Mouse (Mus musculus) intestine, embryonic 15.5 days (tissue): Measurements from ENCODE around the gene Fosl1. TPM values are rescaled to one million over a fixed set of nuclear protein-coding genes. Genes with fewer than 3 reads are reported as not detected.

Source experiments
- ATAC-seq: fragments of 200-750 bp; cut with Nextera tagmentation; 2 replicates; pipeline ENCODE4 v1.8.0; 2017; ENCODE audit warnings: moderate TSS enrichment, moderate library complexity
- H3K27ac ChIP-seq: fragments of 300-500 bp; sonication (generic); 2 replicates; pipeline ENCODE4 v1.5.1; 2015; ENCODE audit warnings: mild to moderate bottlenecking, inconsistent platforms
- H3K27me3 ChIP-seq: fragments of 300-500 bp; sonication (generic); replicated peaks from 2 replicates; pipeline ENCODE4 v1.6.1; 2015; ENCODE audit warnings: inconsistent platforms
- H3K36me3 ChIP-seq: fragments of 300-500 bp; sonication (generic); 2 replicates; pipeline ENCODE4 v1.6.1; 2015; ENCODE audit warnings: inconsistent platforms
- H3K4me1 ChIP-seq: fragments of 300-500 bp; sonication (generic); replicated peaks from 2 replicates; pipeline ENCODE4 v1.6.1; 2015; ENCODE audit warnings: inconsistent platforms
- H3K4me2 ChIP-seq: fragments of 300-500 bp; sonication (generic); replicated peaks from 2 replicates; pipeline ENCODE4 v1.6.1; 2015; ENCODE audit warnings: mild to moderate bottlenecking, inconsistent platforms
- H3K4me3 ChIP-seq: fragments of 300-500 bp; sonication (generic); replicated peaks from 2 replicates; pipeline ENCODE4 v1.5.1; 2015; ENCODE audit warnings: inconsistent platforms
- H3K9ac ChIP-seq: fragments of 300-500 bp; sonication (generic); 2 replicates; pipeline ENCODE4 v1.6.1; 2015; ENCODE audit warnings: inconsistent platforms
- H3K9me3 ChIP-seq: fragments of 300-500 bp; sonication (generic); 2 replicates; pipeline ENCODE4 v1.6.1; 2016; ENCODE audit warnings: inconsistent platforms
- WGBS: fragments of 180-500 bp; shearing (Covaris S2); methylation state at CpG from one replicate; pipeline ENCODE4 v1.1.7; 2015; 5-methylcytosine and 5-hydroxymethylcytosine counted together
- polyA plus RNA-seq: library from polyadenylated mRNA; unstranded; fragments of >200 nt; fragmentation: Nextera tagmentation; extraction: Ambion mirVana; gene quantifications from 2 replicates; pipeline ENCODE4 v1.2.1, GENCODE M21; 2015

The Fosl1 gene
- polyA plus RNA-seq, 1 experiment from 2014 or later = not detected

DNA sequence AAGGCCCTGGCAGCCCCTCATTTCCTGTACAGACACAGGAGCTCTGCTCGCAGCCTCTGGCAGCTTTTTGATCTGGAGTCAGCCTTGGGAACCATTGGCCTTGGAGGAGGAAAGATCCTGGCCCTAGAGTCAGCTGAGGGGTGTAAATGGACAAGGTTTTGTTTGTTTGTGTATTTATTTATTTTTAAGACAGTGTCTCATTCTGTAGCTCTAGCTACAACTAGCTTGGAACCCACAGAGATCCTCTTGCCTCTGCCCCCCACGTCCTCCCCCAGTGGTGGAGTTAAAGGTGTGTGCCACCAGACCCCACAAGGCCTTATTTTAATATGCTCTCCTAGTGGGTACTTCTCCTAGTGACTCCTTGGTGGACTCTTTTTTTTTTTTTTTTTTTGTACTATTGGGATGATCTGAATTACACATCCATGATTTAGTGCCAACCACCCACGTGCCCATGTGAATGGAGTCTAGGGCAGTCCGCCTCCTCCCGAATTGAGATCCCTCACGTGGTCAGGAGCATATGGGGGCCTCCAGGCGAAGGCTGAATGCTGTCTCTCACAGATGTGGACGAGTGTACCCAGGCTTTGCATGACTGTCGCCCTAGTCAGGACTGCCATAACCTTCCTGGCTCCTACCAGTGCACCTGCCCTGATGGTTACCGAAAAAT, 29.8 kb downstream of the Fosl1 start:
- Histone ChIP-seq H3K4me1 (peaks cover 18% of the 10 kb centered on the region), H3K9ac (no peak overlapping the region), H3K27me3 (no peaks in the 10 kb centered on the region), H3K27ac (no peak overlapping the region), H3K36me3 (peaks cover 17% of the 10 kb centered on the region), H3K9me3 (no peaks in the 10 kb centered on the region), H3K4me2 (no peak overlapping the region), H3K4me3 (no peak overlapping the region)
- 87% methylated on average over 10 of the region's 10 CpGs for WGBS
- no peak for ATAC-seq

DNA sequence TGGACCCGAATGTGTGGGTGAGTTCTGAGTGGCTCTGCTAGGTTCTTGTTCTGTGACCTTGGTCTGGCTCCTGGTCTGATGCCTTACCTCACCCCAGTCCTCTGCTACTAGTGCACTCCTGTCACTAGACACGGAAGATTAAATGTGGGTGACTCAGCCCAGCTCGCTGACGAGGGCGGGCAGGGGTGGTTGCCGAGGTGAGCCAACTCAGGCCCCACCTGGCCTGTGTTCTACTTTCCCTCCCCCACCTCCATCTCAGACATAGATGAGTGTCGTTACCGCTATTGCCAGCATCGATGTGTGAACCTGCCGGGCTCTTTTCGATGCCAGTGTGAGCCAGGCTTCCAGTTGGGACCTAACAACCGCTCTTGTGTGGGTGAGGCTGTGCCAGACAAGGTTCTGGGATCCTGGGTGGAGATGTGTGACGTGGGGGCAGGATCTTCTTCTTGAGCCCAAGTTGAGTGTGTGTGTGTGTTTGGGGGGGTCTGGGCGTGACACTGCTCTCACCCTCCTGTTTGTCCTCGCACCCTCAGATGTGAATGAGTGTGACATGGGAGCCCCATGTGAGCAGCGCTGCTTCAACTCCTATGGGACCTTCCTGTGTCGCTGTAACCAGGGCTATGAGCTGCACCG, 30.4 kb downstream of the Fosl1 start:
- no peaks in the 10 kb centered on the region for H3K9me3 ChIP-seq
- ATAC-seq = no peak
- peaks cover 18% of the 10 kb centered on the region for H3K4me1 ChIP-seq
- H3K4me3 ChIP-seq = no peak overlapping the region
- H3K36me3 ChIP-seq = peaks cover 21% of the 10 kb centered on the region
- H3K27ac ChIP-seq = no peak overlapping the region
- no peaks in the 10 kb centered on the region for H3K27me3 ChIP-seq
- H3K9ac ChIP-seq = no peak overlapping the region
- 88% methylated on average over 18 of the region's 18 CpGs for WGBS
- H3K4me2 ChIP-seq = no peak overlapping the region

DNA sequence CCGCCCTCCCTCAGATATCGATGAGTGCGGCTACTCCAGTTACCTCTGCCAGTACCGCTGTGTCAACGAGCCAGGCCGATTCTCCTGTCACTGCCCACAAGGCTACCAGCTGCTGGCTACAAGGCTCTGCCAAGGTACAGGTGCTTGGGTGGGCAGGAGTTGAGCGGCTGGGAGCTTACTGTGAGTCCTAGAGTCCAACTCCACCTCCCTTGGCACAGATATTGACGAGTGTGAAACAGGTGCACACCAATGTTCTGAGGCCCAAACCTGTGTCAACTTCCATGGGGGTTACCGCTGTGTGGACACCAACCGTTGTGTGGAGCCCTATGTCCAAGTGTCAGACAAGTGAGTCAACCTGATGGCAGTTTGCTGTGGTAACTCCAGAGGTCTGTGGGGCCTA, 32.7 kb downstream of the Fosl1 start:
- no peak overlapping the region for H3K27ac ChIP-seq
- peaks cover 27% of the 10 kb centered on the region for H3K36me3 ChIP-seq

DNA sequence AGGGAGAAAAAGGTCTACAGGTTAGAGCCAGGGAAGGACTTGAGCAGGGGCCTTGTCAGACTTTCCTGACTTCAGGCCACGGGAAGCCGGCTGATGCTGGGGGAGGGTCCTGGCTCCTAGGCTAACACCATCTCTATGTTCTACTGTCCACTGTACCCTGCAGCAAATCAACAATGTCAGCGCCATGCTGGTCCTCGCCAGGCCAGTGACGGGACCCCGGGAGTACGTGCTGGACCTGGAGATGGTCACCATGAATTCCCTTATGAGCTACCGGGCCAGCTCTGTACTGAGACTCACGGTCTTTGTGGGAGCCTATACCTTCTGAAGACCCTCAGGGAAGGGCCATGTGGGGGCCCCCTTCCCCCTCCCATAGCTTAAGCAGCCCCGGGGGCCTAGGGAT, 34.1 kb downstream of the Fosl1 start:
- no peak overlapping the region for H3K9ac ChIP-seq

More for the DNA sequence above, 32.7 kb downstream of the Fosl1 start:
- no peak overlapping the region for H3K9ac ChIP-seq
- no peak overlapping the region for H3K4me3 ChIP-seq
- H3K4me1 ChIP-seq = peaks cover 12% of the 10 kb centered on the region
- no peak overlapping the region for H3K4me2 ChIP-seq
- no peak for ATAC-seq
- H3K27me3 ChIP-seq = no peaks in the 10 kb centered on the region
- H3K9me3 ChIP-seq = no peaks in the 10 kb centered on the region
- 91% methylated on average over 10 of the region's 10 CpGs for WGBS

DNA sequence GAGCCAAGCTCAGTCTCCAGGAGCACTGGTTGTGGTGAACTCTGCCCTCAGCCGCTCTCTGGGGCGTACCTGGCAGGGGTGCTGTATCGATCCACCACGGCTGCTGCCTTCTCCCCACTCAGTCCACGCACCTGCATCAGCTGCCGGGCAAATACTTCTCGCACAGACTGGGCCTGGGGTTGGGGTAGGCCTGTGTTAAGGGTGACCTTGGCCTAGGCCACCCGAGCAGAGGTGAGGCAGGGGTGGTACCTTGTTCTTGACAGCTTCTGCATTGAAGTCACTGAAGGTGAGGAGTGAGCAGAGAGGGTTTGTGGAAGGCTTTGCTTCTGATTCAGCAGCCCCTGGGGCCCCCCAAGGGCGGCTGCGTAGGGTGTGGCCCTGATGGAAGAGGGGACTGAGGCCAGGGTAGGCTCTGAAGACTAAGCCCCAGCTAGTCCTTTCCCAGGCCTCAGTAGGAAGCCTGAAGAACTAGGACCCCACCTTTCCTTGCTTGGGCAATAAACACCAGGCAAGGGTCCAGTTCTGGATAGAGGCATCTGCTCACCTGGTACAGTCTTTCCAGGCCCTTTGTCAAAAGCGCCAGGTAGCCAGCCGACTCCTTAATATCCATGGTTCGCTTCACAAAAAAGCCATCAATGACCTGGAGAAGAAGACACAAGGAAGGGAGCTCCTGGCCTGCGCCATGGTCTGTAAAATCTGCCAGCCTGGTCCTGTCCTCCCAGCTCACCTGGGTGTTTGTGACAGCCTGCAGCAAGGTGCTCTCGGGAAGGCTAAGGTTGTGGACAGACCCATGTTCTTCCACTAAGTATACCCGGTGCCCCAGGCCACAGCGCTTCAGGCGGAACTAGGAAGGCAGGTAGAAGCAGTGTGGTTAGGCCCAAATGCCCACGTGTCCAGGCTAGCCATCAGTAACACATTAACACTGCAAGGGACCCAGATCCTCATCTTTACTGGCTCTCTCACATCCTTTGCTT, 36.3 kb downstream of the Fosl1 start:
- Histone ChIP-seq H3K9me3 (no peaks in the 10 kb centered on the region), H3K27me3 (no peaks in the 10 kb centered on the region), H3K4me3 (no peak overlapping the region), H3K4me1 (peaks cover 16% of the 10 kb centered on the region), H3K27ac (no peak overlapping the region), H3K9ac (no peak overlapping the region), H3K4me2 (no peak overlapping the region), H3K36me3 (peaks cover 26% of the 10 kb centered on the region)
- 89% methylated on average over 19 of the region's 19 CpGs for WGBS
- ATAC-seq = no peak

More for the DNA sequence above, 34.1 kb downstream of the Fosl1 start:
- H3K36me3 ChIP-seq = peaks cover 27% of the 10 kb centered on the region
- no peak overlapping the region for H3K4me3 ChIP-seq
- H3K4me1 ChIP-seq = peaks cover 8% of the 10 kb centered on the region; the same call in 1 of the 2 replicates
- no peak overlapping the region for H3K27ac ChIP-seq
- ATAC-seq = no peak
- 92% methylated on average over 10 of the region's 10 CpGs for WGBS
- H3K9me3 ChIP-seq = no peaks in the 10 kb centered on the region
- H3K4me2 ChIP-seq = no peak overlapping the region
- no peaks in the 10 kb centered on the region for H3K27me3 ChIP-seq

DNA sequence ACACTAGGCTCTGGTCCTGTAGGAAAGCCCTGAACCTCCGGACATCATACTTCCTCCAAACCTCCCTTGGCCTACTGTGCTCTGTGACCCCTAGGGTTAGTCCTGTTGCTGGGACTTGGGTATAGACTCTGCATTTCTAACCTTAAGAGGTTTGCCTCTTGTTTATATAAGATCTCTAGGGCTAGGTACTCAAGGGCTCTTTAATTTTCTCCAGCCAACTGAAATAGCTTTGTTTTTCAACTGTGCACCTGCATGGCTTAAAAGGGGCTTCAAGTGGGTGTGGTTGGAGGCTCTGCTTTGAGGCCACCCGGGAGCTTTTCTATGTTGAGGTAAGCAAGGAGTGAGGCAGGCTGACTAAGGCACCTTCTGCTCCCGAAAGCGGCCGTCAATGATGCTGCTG, 37.1 kb downstream of the Fosl1 start:
- H3K36me3 ChIP-seq = peaks cover 24% of the 10 kb centered on the region
- 86% methylated on average over 5 of the region's 5 CpGs for WGBS
- no peaks in the 10 kb centered on the region for H3K9me3 ChIP-seq
- H3K4me1 ChIP-seq = peaks cover 18% of the 10 kb centered on the region
- no peaks in the 10 kb centered on the region for H3K27me3 ChIP-seq
- no peak overlapping the region for H3K27ac ChIP-seq
- H3K9ac ChIP-seq = no peak overlapping the region
- no peak overlapping the region for H3K4me2 ChIP-seq
- ATAC-seq = no peak
- no peak overlapping the region for H3K4me3 ChIP-seq

DNA sequence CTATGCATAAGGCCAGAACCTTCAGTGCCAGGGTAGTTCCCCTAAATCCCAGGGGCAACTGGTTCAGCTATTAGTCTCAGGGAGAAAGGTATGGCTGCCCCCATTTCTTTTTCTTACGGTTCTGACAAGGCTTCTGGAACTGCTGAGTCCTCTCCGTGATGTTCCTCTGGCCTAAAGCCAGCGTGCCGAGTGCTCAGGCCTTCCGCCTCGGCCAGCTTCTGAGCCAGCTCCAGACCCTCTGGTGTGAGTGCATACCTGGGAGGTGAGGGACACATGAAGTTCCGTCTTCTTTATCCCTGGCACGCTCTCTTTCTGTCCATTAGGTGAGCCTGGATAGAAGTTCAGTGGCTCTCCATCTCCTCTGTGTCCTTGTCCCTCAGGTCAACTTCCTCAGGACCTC, 38.0 kb downstream of the Fosl1 start:
- H3K9ac ChIP-seq = no peak overlapping the region
- H3K27me3 ChIP-seq = no peaks in the 10 kb centered on the region
- H3K9me3 ChIP-seq = no peaks in the 10 kb centered on the region
- H3K4me1 ChIP-seq = peaks cover 18% of the 10 kb centered on the region
- 88% methylated on average over 8 of the region's 8 CpGs for WGBS
- H3K27ac ChIP-seq = no peak overlapping the region
- H3K36me3 ChIP-seq = peaks cover 23% of the 10 kb centered on the region
- ATAC-seq = no peak
- H3K4me3 ChIP-seq = no peak overlapping the region
- H3K4me2 ChIP-seq = no peak overlapping the region

DNA sequence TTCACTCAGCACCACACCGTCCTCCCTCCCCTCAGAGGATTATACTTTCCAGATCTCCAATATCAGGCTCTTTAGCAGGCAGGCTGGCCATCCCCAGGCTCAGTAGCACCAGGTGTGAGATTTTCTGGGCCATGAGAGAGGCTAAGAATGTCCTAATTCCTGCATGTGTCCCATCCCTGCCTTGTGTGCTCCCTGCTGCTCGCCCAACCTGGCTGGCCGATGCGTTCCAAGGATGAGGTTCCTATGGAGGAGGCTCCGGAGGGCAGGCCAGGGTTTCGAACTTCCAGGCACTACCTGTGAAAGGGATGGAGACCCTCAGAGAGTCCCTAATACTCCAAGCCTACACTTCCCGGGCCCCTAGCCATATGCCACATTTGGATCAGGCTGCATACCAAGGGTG, 38.5 kb downstream of the Fosl1 start:
- Histone ChIP-seq H3K9ac (no peak overlapping the region; the same call in 1 of the 2 replicates), H3K27ac (no peak overlapping the region)
- WGBS = 95% methylated on average over 7 of the region's 7 CpGs

DNA sequence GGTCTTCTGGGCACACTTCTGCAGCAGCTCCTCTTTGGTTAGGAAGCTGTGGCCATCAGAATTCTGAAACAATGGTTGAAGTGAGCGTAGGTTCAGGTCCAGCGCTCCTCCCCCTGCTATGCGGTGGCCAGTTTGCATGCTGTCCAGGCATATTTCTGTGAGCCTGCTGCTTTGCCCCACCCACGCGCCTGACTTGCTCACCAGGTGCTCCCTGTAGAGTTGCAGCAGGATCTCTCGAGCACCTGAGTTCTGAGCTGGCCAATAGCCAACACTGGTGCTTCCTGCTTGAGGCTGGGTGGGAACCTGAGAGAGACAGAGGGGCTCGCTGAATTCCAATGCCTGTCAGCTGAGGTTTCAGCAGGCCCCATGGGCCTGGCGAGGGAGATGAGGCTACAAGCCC, 38.9 kb downstream of the Fosl1 start:
- no peak overlapping the region for H3K4me3 ChIP-seq
- no peaks in the 10 kb centered on the region for H3K27me3 ChIP-seq
- H3K27ac ChIP-seq = no peak overlapping the region
- no peak for ATAC-seq
- H3K4me2 ChIP-seq = no peak overlapping the region
- H3K36me3 ChIP-seq = peaks cover 15% of the 10 kb centered on the region
- H3K4me1 ChIP-seq = peaks cover 18% of the 10 kb centered on the region
- no peaks in the 10 kb centered on the region for H3K9me3 ChIP-seq
- no peak overlapping the region; the same call in 1 of the 2 replicates for H3K9ac ChIP-seq
- 81% methylated on average over 8 of the region's 8 CpGs for WGBS

More for the DNA sequence above, 38.5 kb downstream of the Fosl1 start:
- Histone ChIP-seq H3K9me3 (no peaks in the 10 kb centered on the region), H3K27me3 (no peaks in the 10 kb centered on the region), H3K4me1 (peaks cover 18% of the 10 kb centered on the region), H3K4me2 (no peak overlapping the region), H3K36me3 (peaks cover 20% of the 10 kb centered on the region), H3K4me3 (no peak overlapping the region)
- no peak for ATAC-seq

DNA sequence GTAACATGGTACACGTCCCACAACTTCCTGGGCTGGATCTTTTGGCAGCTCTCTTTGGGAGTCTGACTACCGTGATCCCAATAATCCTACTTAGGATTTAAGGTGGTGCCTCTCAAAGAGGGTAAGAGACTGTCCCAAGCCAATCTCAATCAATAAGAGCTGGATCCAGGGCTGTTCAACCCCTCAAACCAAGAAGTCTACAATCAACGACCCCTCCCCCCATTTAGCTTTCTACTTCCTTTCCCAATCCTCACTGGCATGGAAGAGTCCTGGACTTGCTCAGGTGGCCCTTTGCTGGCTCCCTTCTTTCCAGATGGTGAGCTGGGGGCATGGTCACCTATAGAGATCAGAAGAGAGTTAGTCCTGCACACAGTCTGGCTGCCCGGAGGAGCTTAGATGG, 39.4 kb downstream of the Fosl1 start:
- ATAC-seq = no peak
- Histone ChIP-seq H3K27ac (no peak overlapping the region), H3K4me1 (peaks cover 18% of the 10 kb centered on the region), H3K9ac (0 out of 2 replicates have a peak overlapping the region, but pooled peaks have one; percentile 58), H3K27me3 (no peaks in the 10 kb centered on the region), H3K4me2 (peak overlapping the region; percentile 87), H3K9me3 (no peaks in the 10 kb centered on the region), H3K4me3 (no peak overlapping the region), H3K36me3 (peaks cover 11% of the 10 kb centered on the region)
- WGBS = 84% methylated on average over 4 of the region's 4 CpGs

DNA sequence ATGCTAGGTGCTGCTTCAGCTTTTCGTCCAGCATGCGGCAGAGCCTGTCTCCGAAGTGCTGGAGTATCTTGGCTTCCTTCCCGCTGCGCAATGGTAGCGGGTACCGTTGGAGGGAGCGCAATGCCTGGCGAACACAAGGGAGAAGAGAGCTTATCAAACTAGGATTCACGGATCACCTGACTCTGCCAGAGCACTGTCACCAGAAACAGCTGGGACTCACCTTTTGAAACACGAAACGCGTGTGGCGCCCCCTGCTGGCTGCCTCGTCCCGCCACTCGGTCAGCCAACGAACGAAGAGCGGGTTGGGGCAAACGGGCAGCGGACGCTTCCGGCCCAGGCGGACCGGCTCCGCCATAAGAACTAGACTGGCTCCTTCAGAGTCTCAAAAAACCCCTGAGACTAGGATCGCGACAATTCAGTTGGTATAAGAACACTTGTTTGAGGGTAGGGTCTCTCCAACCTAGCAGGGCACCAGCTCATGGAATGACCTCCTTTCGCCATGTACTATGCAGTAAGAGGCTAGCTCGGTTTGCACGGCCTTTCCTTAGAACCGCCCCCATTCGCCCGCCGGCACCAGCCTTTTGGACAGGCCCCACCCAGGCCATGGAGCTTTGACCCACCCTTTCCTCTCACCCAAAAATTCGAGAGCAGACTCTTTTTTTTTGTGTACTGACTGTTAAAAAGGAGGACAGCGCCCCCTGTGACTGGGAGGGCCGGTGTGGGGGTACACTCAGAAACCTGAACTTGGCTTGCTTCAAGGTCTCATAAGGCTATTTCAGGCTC, 40.6 kb downstream of the Fosl1 start, which contains the start of gene Mus81:
Mus81 (minus strand) TSS at position 635 of the 783 bp plus-strand sequence.
- H3K9me3 ChIP-seq = no peaks in the 10 kb centered on the region
- peak within 1 kb of the TSS; percentile 99 for H3K27ac ChIP-seq
- H3K4me1 ChIP-seq = peaks cover 26% of the 10 kb centered on the region
- WGBS = under 1% methylated on average over 39 of the region's 39 CpGs
- peak; percentile 75 for ATAC-seq
- peak within 1 kb of the TSS; percentile 87 for H3K4me2 ChIP-seq
- no peaks in the 10 kb centered on the region for H3K27me3 ChIP-seq
- H3K9ac ChIP-seq = peak within 1 kb of the TSS; percentile 58
- H3K4me3 ChIP-seq = peak within 1 kb of the TSS; percentile 53
- H3K36me3 ChIP-seq = peaks cover 10% of the 10 kb centered on the region
